Mouse (Mus musculus) common myeloid progenitor, adult 5-6 weeks (primary cell): ENCODE results near the gene Timm13. TPM values are rescaled to one million over a fixed set of nuclear protein-coding genes. Genes with fewer than 3 reads are reported as not detected.

Experiments
- ATAC-seq: replicated peaks from 2 replicates; pipeline ENCODE4 v1.8.0; 2016; ENCODE audit warnings: low read depth, mild to moderate bottlenecking, moderate TSS enrichment, inconsistent platforms; ENCODE audit not compliant: poor library complexity, severe bottlenecking
- total RNA-seq: library from RNA; stranded (forward); fragments of 200-1000, 187-1606 nt; gene quantifications from 2 replicates; pipeline ENCODE4 v1.2.3, GENCODE M21; 2017

The Timm13 gene
- total RNA-seq, 1 experiment from 2014 or later = 40.2 TPM

- no peak for ATAC-seq
Observed at GRCm38 (mm10) chr10:80909375-80910162, 8.8 kb upstream of the Timm13 start.

- ATAC-seq = no peak
Observed at GRCm38 (mm10) chr10:80904709-80905108, 3.9 kb upstream of the Timm13 start.

- no peak for ATAC-seq
Observed at GRCm38 (mm10) chr10:80904004-80904693, 3.4 kb upstream of the Timm13 start.

GRCm38 (mm10) chr10:80903282-80903681 is 2.5 kb upstream of the Timm13 start:
- no peak for ATAC-seq

- no peak for ATAC-seq
Observed at GRCm38 (mm10) chr10:80902273-80902940, 1.6 kb upstream of the Timm13 start.

- no peak for ATAC-seq
Observed at GRCm38 (mm10) chr10:80901409-80902272, 872 bp upstream of the Timm13 start.

GRCm38 (mm10) chr10:80899591-80900317 is 1.0 kb downstream of the Timm13 start:
- ATAC-seq = no peak

GRCm38 (mm10) chr10:80899074-80899473 is 1.7 kb downstream of the Timm13 start:
- ATAC-seq = no peak

GRCm38 (mm10) chr10:80897861-80898510 is 2.8 kb downstream of the Timm13 start:
- ATAC-seq = no peak

GRCm38 (mm10) chr10:80896581-80897485 is 3.9 kb downstream of the Timm13 start:
- ATAC-seq = no peak

- ATAC-seq = no peak
Observed at GRCm38 (mm10) chr10:80895697-80896096, 5.1 kb downstream of the Timm13 start.

- 0 out of 2 replicates have a peak, but pooled peaks have one; percentile 9 for ATAC-seq
Observed at GRCm38 (mm10) chr10:80895100-80895499, 5.7 kb downstream of the Timm13 start.

GRCm38 (mm10) chr10:80887181-80887580 is 13.6 kb downstream of the Timm13 start:
- ATAC-seq = no peak; the same call in 1 of the 2 replicates

- peak; percentile 58 for ATAC-seq
Observed at GRCm38 (mm10) chr10:80881301-80881700, 19.5 kb downstream of the Timm13 start.

- no peak for ATAC-seq
Observed at GRCm38 (mm10) chr10:80880901-80881300, 19.9 kb downstream of the Timm13 start.

- peak; percentile 83 for ATAC-seq
Observed at GRCm38 (mm10) chr10:80880131-80880641, 20.6 kb downstream of the Timm13 start.

- ATAC-seq = no peak
Observed at GRCm38 (mm10) chr10:80876594-80876993, 24.2 kb downstream of the Timm13 start.
